Mouse (Mus musculus) neutrophil, adult 5-6 weeks (primary cell): Measurements from ENCODE around the gene Rhoq. TPM values are rescaled to one million over a fixed set of nuclear protein-coding genes. Genes with fewer than 3 reads are reported as not detected.

Experiments
- total RNA-seq: library from RNA; stranded (forward); fragments of 200-1000 nt; gene quantifications from 2 replicates; pipeline ENCODE4 v1.2.3, GENCODE M21; 2017

Gene Rhoq
- total RNA-seq, 1 experiment from 2014 or later, result 34.4 TPM

Other genes with a start within 250 kb of the Rhoq start
- gene Epas1, start 209.4 kb upstream of the Rhoq start, total RNA-seq, result 0.12 and 0.70 TPM in 2 replicates
- not detected in 2 replicates for gene Tmem247, start 45.7 kb upstream of the Rhoq start, total RNA-seq
- not detected in 2 replicates for gene Atp6v1e2, start 15.2 kb upstream of the Rhoq start, total RNA-seq
- 11.5 and 11.9 TPM in 2 replicates for gene Pigf, start 62.3 kb downstream of the Rhoq start, total RNA-seq
- gene Cript, start 62.5 kb downstream of the Rhoq start, total RNA-seq, result 81.6 and 84.8 TPM in 2 replicates
- 10.9 and 11.2 TPM in 2 replicates for gene Socs5, start 144.6 kb downstream of the Rhoq start, total RNA-seq